Comparison of ENCODE assay signal across 8 mouse cellular contexts in genomic region chr17:17004632-17005265, GRCm38 (mm10). TPM values are rescaled to one million over a fixed set of nuclear protein-coding genes. Genes with fewer than 3 reads are reported as not detected.
DNase-seq lines count a peak whose midpoint lies in the region; ATAC-seq lines count a peak whose summit lies in the region.
"Not testable (repeated sequence)": the region's sequence is repeated elsewhere in the genome, so short reads cannot be mapped to it uniquely, and the experiment has no call there.

No protein-coding gene starts in this region.

- peaks cover 14% of the 10 kb centered on the region for H3K9me3 ChIP-seq in hindbrain, embryonic 14.5 days (ENCODE audit: control insufficient read depth, low read length)

- H3K4me3 ChIP-seq in hindbrain, embryonic 14.5 days (replicated peaks; ENCODE audit: low read length), result peak overlapping the region; percentile 45

- 4% methylated on average over 16 of the region's 16 CpGs for WGBS in hindbrain, embryonic 14.5 days

- H3K9ac ChIP-seq in hindbrain, embryonic 14.5 days, result peak overlapping the region; percentile 46

- H3K4me2 ChIP-seq in hindbrain, embryonic 14.5 days (replicated peaks), result peak overlapping the region; percentile 50

- DNase-seq in R1 (ENCODE audit: low read depth, low spot score), result peak; percentile 100
- peak; percentile 80 to 85 for DNase-seq in cerebellum, postnatal 25 days
- peak; percentile 54 to 65 for DNase-seq in frontal cortex, postnatal 25 days (ENCODE audit: low spot score in 2 of 2)
- peak; percentile 90 for DNase-seq in hindbrain, embryonic 14.5 days (ENCODE audit: low spot score)
- DNase-seq in layer of hippocampus, postnatal 36 days, result peak; percentile 80 to 86
- peak; percentile 96 for DNase-seq in lung, postnatal 36 days
- peak; percentile 96 for DNase-seq in retina, postnatal 1 day
- DNase-seq in urinary bladder, adult 18-20 months (ENCODE audit: low spot score in 2 of 2), result peak; percentile 55 to 88

- not testable (repeated sequence) for H3K27me3 ChIP-seq in hindbrain, embryonic 14.5 days (ENCODE audit: control insufficient read depth, insufficient read depth, low read length)

- H3K27ac ChIP-seq in hindbrain, embryonic 14.5 days, result peak overlapping the region; percentile 33; the same call in 1 of the 2 replicates

- not testable (repeated sequence) for H3K4me1 ChIP-seq in hindbrain, embryonic 14.5 days (replicated peaks; ENCODE audit: control insufficient read depth, insufficient read depth, low read length)

- not testable (repeated sequence) for H3K36me3 ChIP-seq in hindbrain, embryonic 14.5 days (replicated peaks; ENCODE audit: control insufficient read depth, insufficient read depth)

- peak; percentile 100 for ATAC-seq in hindbrain, embryonic 14.5 days (ENCODE audit: low FRiP score)

RNA-seq across cellular contexts. Expression of gene Zfp960, which starts 59.2 kb away (rescaled TPM):
- 4.4 and 6.0 TPM in 2 replicates for polyA plus RNA-seq in hindbrain, embryonic 14.5 days (2014; fragmentation: Nextera tagmentation; extraction: Ambion mirVana)
- 1 to 10 TPM; 8.2 to 9.0 TPM for total RNA-seq in layer of hippocampus, postnatal 36 days (2021)

Comparison
In these comparisons a context has a peak if more than half of its experiments do, and no peak if none do; other contexts are left out.
1. Peak in every context shown above with its lines: DNase-seq, ATAC-seq, H3K4me3 ChIP-seq and H3K27ac ChIP-seq.